Mouse (Mus musculus): ENCODE results near the gene Rheb.

DNA sequence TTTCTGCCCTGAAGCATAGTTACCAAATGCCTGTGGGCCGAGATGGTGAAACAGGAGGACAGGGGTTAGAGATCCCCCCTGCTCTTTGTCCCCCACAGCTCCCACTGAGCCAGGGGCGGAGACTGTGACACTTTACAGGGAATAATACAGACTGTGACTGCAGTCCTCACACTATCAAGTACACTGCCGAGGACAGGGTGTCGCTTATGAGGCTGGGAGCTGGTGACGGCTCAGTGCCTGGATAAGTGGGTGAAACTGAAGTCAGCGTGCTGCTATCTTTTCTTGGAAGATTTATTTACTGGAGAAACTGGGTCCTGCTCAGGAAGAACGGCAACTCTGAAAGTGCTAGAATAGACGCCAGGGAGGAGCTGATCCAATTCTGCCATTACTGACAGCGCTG lies 47.4 kb upstream of the Rheb start:
- TF ChIP-seq CTCF (IDR thresholded peaks at IDR 0.05) (no peak), POLR2A (IDR thresholded peaks at IDR 0.05; ENCODE audit: insufficient read depth, low read depth, low read length) (no peak)
